Mouse (Mus musculus) cortical plate, adult 2 months (tissue): ENCODE results near the gene Krtap4-1. TPM values are rescaled to one million over a fixed set of nuclear protein-coding genes. Genes with fewer than 3 reads are reported as not detected.

ENCODE experiments used
- H3K27ac ChIP-seq: fragments of 200-500 bp; 2 replicates; pipeline ENCODE4 v1.5.1; 2012; ENCODE audit warnings: low read length, control low read depth, inconsistent platforms; ENCODE audit not compliant: insufficient read depth
- H3K4me1 ChIP-seq: fragments of 200-500 bp; 2 replicates; pipeline ENCODE4 v1.6.1; 2011; ENCODE audit warnings: low read length; ENCODE audit not compliant: control insufficient read depth, insufficient read depth
- H3K4me3 ChIP-seq: fragments of 200-500 bp; 2 replicates; pipeline ENCODE4 v1.5.1; 2011; ENCODE audit warnings: mild to moderate bottlenecking, low read length, control low read depth; ENCODE audit not compliant: insufficient read depth
- CTCF ChIP-seq: fragments of 200-500 bp; IDR thresholded peaks from 2 replicates; pipeline ENCODE4 v1.5.1; 2011; ENCODE audit warnings: mild to moderate bottlenecking, control low read depth, low read length; ENCODE audit not compliant: insufficient read depth; ENCODE audit errors: extremely low read depth
- POLR2A ChIP-seq: fragments of 200-500 bp; IDR thresholded peaks from 2 replicates; pipeline ENCODE4 v1.6.1; 2011; ENCODE audit warnings: mild to moderate bottlenecking, low read length, control low read depth; ENCODE audit not compliant: insufficient read depth; ENCODE audit errors: extremely low read depth
- polyA plus RNA-seq: library from polyadenylated mRNA; depleted of rRNA; stranded (reverse); fragments of >200 nt; gene quantifications from 2 replicates; pipeline ENCODE4 v1.2.3, GENCODE M21; 2012; rRNA removed

Gene Krtap4-1
- polyA plus RNA-seq, 1 experiment, result not detected

DNA sequence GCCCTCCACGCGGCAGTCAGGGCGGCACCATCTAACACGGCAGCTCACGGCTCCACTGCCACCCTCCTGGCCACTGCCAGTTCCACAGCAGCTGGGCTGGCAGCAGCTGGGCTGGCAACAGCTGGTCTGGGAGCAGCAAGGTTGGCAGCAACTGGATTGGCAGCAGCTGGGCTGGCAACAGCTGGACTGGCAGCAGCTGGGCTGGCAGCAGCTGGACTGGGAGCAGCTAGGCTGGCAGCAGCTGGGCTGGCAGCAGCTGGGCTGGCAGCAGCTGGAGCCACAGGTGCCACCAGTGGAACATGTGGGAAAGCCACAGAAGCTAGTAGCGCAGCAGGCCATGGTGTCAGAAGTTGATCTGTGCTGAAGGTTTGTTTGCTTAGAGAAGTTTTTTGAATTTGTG lies 37.1 kb downstream of the Krtap4-1 start, which contains the start of gene Krtap1-3:
Gene Krtap1-3 (minus strand): TSS at position 359 of the 400 bp plus-strand sequence.
- no peak within 1 kb of the TSS for H3K4me3 ChIP-seq
- H3K4me1 ChIP-seq, result no peaks in the 10 kb centered on the region
- H3K27ac ChIP-seq, result no peak within 1 kb of the TSS
- TF ChIP-seq POLR2A, result no peak

DNA sequence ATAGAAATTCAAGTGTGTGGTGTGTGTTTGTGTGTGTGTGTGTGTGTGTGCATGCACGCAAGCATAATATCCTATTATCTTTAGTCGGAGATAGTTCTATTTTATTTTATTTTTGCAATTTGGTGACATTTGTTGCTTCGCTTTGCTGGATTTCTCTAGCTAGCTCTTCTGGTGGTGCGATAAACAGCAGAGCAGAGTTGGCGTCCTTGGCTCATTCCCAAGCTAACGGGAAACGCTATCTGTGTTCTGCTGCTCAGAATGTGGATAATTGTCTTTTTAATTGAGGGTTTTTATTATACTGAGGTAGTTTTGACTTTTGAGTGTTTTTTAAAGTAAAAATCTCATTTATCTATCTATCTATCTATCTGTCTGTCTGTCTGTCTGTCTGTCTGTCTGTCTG lies 42.9 kb downstream of the Krtap4-1 start:
- Histone ChIP-seq H3K27ac (no peak overlapping the region), H3K4me1 (no peaks in the 10 kb centered on the region)

DNA sequence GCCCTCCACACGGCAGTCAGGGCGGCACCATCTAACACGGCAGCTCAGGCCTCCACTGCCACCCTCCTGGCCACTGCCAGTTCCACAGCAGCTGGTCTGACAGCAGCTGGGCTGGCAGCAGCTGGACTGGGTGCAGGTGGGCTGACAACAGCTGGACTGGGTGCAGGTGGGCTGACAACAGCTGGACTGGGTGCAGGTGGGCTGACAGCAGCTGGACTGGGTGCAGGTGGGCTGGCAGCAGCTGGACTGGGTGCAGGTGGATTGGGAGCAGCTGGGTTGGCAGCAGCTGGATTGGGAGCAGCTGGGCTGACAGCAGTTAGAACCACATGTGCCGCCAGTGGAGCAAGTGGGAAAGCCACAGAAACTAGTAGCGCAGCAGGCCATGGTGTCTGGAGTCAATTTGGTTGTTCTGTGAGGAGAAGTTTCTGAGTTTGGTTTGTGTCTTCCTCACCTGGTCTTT lies 44.8 kb downstream of the Krtap4-1 start, which contains the start of gene Krtap1-4:
Gene Krtap1-4 (minus strand): TSS at position 410 of the 460 bp plus-strand sequence.
- TF ChIP-seq CTCF, result no peak
- no peak for TF ChIP-seq POLR2A
- H3K4me3 ChIP-seq, result no peak within 1 kb of the TSS
- H3K4me1 ChIP-seq, result no peaks in the 10 kb centered on the region
- H3K27ac ChIP-seq, result no peak within 1 kb of the TSS

More for the DNA sequence above, 42.9 kb downstream of the Krtap4-1 start:
- H3K4me3 ChIP-seq, result no peak overlapping the region
- TF ChIP-seq POLR2A, result no peak
- TF ChIP-seq CTCF, result no peak

DNA sequence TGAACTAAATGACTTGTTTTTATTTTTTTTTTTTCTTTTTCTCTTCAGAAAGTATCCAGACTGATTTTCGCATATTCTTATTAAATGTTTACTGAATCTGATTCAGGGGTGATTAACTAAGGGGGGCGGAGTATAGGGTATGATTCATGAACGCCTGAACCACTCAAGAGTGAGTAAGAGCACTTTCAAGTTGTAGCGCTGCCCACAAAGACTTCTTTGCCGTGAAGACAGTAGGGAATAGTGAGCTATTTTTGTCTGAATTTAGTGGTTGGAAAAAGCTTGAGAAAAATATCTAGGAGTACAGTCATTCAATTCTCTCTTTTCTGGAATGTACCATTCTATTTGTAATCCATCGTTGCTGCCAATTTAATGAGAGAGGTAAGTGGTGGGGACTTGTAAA lies 46.5 kb downstream of the Krtap4-1 start:
- TF ChIP-seq CTCF (no peak), POLR2A (no peak)
- no peak overlapping the region for H3K4me3 ChIP-seq
- no peak overlapping the region for H3K27ac ChIP-seq
- no peaks in the 10 kb centered on the region for H3K4me1 ChIP-seq

DNA sequence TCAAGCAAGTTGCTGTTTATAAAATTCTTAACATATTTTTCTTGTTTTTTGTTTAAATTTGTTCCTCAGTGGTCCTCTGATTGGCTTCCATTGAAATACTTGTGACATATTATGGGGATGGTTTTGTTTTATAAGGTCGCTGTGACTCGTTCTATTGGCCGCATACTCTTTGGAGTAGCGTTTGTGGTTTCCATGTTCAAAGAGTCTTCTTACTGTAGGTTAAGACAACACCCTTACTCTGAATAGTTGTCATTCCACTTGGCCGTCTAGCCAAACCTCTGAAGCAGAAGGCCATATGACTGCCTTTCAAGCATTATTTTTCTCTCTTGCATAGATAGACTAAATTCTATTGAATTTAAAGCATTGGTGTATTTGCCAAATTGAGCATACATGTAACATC lies 47.0 kb downstream of the Krtap4-1 start:
- Histone ChIP-seq H3K27ac (no peak overlapping the region), H3K4me3 (no peak overlapping the region), H3K4me1 (no peaks in the 10 kb centered on the region)
- TF ChIP-seq POLR2A, result no peak
- no peak for TF ChIP-seq CTCF

DNA sequence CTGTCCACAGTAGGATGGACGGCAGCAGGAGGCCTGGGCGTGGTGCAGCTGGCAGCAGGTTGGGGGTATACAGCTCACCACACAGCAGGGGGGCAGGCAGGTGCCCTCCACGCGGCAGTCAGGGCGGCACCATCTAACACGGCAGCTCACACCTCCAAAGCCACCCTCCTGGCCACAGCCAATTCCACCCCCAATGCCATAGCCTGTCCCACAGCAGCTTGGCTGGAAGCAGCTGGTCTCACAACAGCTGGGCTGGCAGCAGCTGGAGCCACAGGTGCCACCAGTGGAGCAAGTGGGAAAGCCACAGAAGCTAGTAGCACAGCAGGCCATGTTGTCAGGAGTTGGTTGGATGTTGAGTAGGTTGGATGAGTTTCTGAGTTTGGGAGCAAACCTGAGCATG lies 47.4 kb downstream of the Krtap4-1 start, which contains the start of gene Krtap1-5:
Gene Krtap1-5 (minus strand): TSS at position 381 of the 400 bp plus-strand sequence.
- no peak within 1 kb of the TSS for H3K4me3 ChIP-seq
- no peaks in the 10 kb centered on the region for H3K4me1 ChIP-seq
- TF ChIP-seq CTCF (no peak), POLR2A (no peak)
- H3K27ac ChIP-seq, result no peak within 1 kb of the TSS

Other genes with a start within 250 kb of the Krtap4-1 start
- 10.5 and 12.9 TPM in 2 replicates for gene Krt10, start 238.9 kb downstream of the Krtap4-1 start, polyA plus RNA-seq
- gene Krt12, start 206.0 kb downstream of the Krtap4-1 start, polyA plus RNA-seq, result 16.4 and 16.9 TPM in 2 replicates
- gene Krt20, start 190.1 kb downstream of the Krtap4-1 start, polyA plus RNA-seq, result 0.06 and 0.13 TPM in 2 replicates
- not detected in 2 replicates for gene Krt23, start 135.1 kb downstream of the Krtap4-1 start, polyA plus RNA-seq
- gene Krt39, start 106.9 kb downstream of the Krtap4-1 start, polyA plus RNA-seq, result not detected in 2 replicates
- gene Krt40, start 85.1 kb downstream of the Krtap4-1 start, polyA plus RNA-seq, result not detected in 2 replicates
- gene Krtap3-3, start 77.4 kb downstream of the Krtap4-1 start, polyA plus RNA-seq, result not detected in 2 replicates
- gene Krtap3-2, start 71.4 kb downstream of the Krtap4-1 start, polyA plus RNA-seq, result not detected in 2 replicates
- not detected in 2 replicates for gene Gm11939, start 68.8 kb downstream of the Krtap4-1 start, polyA plus RNA-seq
- gene Krtap3-1, start 61.6 kb downstream of the Krtap4-1 start, polyA plus RNA-seq, result not detected in 2 replicates
- not detected in 2 replicates for gene Krtap1-5, start 47.2 kb downstream of the Krtap4-1 start, polyA plus RNA-seq
- not detected in 2 replicates for gene Krtap1-4, start 44.6 kb downstream of the Krtap4-1 start, polyA plus RNA-seq
- gene Krtap1-3, start 36.9 kb downstream of the Krtap4-1 start, polyA plus RNA-seq, result not detected in 2 replicates
- gene Krtap9-3, start 30.1 kb downstream of the Krtap4-1 start, polyA plus RNA-seq, result not detected in 2 replicates
- gene Gm11938, start 24.9 kb downstream of the Krtap4-1 start, polyA plus RNA-seq, result not detected in 2 replicates
- not detected in 2 replicates for gene Gm11937, start 18.0 kb downstream of the Krtap4-1 start, polyA plus RNA-seq
- gene Krtap2-4, start 13.4 kb downstream of the Krtap4-1 start, polyA plus RNA-seq, result not detected in 2 replicates
- gene Gm11562, start 7.8 kb downstream of the Krtap4-1 start, polyA plus RNA-seq, result not detected in 2 replicates
- gene Krtap4-2, start 6.8 kb upstream of the Krtap4-1 start, polyA plus RNA-seq, result not detected in 2 replicates
- gene Krtap4-7, start 15.9 kb upstream of the Krtap4-1 start, polyA plus RNA-seq, result not detected in 2 replicates
- not detected in 2 replicates for gene Gm11555, start 22.0 kb upstream of the Krtap4-1 start, polyA plus RNA-seq
- not detected in 2 replicates for gene Gm11563, start 30.7 kb upstream of the Krtap4-1 start, polyA plus RNA-seq
- not detected in 2 replicates for gene Krtap4-6, start 37.7 kb upstream of the Krtap4-1 start, polyA plus RNA-seq
- not detected in 2 replicates for gene Gm14190, start 62.5 kb upstream of the Krtap4-1 start, polyA plus RNA-seq
- gene Gm14180, start 106.1 kb upstream of the Krtap4-1 start, polyA plus RNA-seq, result not detected in 2 replicates
- gene Gm11595, start 144.7 kb upstream of the Krtap4-1 start, polyA plus RNA-seq, result not detected in 2 replicates
- not detected in 2 replicates for gene Krtap4-8, start 152.5 kb upstream of the Krtap4-1 start, polyA plus RNA-seq
- not detected in 2 replicates for gene Krtap4-9, start 157.0 kb upstream of the Krtap4-1 start, polyA plus RNA-seq
- not detected in 2 replicates for gene Gm11596, start 165.2 kb upstream of the Krtap4-1 start, polyA plus RNA-seq
- gene Gm11569, start 170.7 kb upstream of the Krtap4-1 start, polyA plus RNA-seq, result not detected in 2 replicates
- gene Gm11554, start 176.2 kb upstream of the Krtap4-1 start, polyA plus RNA-seq, result not detected in 2 replicates
- gene Krtap4-13, start 181.7 kb upstream of the Krtap4-1 start, polyA plus RNA-seq, result not detected in 2 replicates
- not detected in 2 replicates for gene Gm11564, start 187.4 kb upstream of the Krtap4-1 start, polyA plus RNA-seq
- not detected in 2 replicates for gene 2300003K06Rik, start 209.8 kb upstream of the Krtap4-1 start, polyA plus RNA-seq
- not detected in 2 replicates for gene Krtap4-16, start 223.4 kb upstream of the Krtap4-1 start, polyA plus RNA-seq
- gene Gm11568, start 229.7 kb upstream of the Krtap4-1 start, polyA plus RNA-seq, result not detected in 2 replicates
- not detected in 2 replicates for gene Gm11559, start 236.2 kb upstream of the Krtap4-1 start, polyA plus RNA-seq
- not detected in 2 replicates for gene Krtap9-1, start 245.2 kb upstream of the Krtap4-1 start, polyA plus RNA-seq